Mouse (Mus musculus) inflammation-experienced regulatory T-cells, adult 6 months (primary cell): ENCODE results near the gene Lmo7. TPM values are rescaled to one million over a fixed set of nuclear protein-coding genes. Genes with fewer than 3 reads are reported as not detected.

Experiments
- ATAC-seq: one replicate; pipeline ENCODE4 v1.8.0; 2017
- polyA plus RNA-seq, 3 experiments: library from polyadenylated mRNA; unstranded; fragments of 100-300 nt; shearing (Covaris generic); gene quantifications; one replicate each; pipeline ENCODE4 v1.2.1; 2017

Lmo7 gene
- polyA plus RNA-seq, 3 experiments from 2014 or later = 0.24 TPM; not detected in 2

GRCm38 (mm10) chr14:101781219-101781618 lies 51.5 kb downstream of the Lmo7 start:
- no peak for ATAC-seq

DNA sequence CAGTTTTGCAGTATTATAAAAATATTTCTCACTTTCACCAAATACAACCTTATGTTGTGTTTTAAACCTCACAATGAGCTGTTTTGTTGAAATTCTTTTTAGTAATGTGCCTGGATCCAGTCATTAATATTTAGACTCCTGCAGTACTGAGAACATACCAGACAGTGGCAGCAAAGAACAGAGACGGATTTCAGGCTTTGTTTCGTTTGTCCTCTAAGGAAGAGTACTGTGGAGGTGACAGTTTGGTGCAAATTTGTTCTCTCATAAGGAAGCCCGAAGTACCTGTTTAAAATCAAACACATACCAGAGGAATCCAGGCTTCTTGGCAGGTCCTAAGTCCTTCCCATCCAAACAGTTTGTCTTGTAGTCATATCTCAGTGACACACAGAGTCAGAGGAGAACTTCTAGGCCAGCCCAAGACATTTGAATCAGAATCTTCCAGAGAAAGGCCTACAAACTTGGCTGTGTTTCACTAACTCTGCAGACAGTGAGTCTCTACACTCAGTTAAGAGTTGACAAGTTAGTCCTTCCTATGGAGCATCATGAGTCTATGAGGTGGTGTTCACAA lies 52.3 kb downstream of the Lmo7 start:
- ATAC-seq = no peak

DNA sequence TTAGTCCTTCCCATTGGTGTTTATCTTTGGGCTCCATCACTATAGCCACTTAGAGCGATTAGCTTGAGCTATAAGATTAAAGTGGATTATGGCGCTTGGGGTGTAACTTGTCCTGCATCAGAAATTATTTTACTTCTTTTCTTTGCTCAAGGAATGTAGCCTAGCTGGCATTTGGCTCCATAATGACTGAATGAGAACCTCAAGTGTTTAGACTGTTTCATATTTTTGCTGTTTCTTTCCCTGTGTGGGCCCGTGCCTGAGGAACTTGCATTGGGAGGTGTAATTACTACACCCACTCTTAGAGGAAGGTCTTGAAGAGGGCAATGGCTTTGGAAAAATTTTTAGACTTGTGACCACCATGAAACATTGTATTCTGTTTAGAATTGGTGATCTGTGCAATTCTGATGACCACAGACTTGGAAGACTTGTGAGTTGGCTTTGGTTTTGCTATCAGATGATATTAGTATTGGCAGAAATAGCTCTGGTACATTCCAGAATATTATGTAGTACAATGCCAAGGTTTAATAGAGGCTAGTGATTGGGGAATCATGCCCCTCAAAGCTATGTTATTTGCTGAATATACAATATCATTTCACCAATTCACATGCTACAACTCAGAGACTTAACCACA lies 54.7 kb downstream of the Lmo7 start:
- ATAC-seq = no peak

- no peak for ATAC-seq
Measured at GRCm38 (mm10) chr14:101787903-101788302, 58.1 kb downstream of the Lmo7 start.

- no peak for ATAC-seq
Measured at GRCm38 (mm10) chr14:101788475-101788874, 58.7 kb downstream of the Lmo7 start.

DNA sequence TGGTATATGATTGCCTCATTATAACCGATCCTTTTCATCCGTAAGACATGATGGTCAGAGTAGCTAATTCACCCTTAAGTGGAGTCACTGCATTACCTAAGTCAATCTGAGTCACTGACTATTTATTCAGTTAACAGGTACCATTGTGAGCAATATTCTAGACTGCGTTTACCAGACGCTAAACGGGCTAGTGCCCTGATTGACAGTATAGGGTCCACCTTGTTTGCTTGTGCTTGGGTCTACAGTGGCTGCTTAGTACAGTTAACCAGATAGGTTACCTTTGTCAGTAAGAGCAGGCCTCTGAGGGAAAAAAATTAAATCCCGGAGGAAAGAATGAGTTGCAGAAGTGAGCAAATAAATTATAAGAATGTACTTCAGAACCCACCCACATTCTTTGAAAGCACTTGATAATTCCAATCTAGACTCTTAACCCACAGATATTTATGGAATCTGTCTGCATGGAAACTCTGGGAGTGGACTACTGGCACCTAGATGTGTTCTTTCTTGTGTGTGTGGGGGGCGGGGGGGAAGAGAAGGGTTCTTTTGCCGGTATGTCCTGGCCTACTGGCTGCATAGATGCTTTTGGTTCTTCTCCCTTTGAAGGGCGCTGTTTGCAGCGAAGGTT lies 64.9 kb downstream of the Lmo7 start:
- no peak for ATAC-seq

DNA sequence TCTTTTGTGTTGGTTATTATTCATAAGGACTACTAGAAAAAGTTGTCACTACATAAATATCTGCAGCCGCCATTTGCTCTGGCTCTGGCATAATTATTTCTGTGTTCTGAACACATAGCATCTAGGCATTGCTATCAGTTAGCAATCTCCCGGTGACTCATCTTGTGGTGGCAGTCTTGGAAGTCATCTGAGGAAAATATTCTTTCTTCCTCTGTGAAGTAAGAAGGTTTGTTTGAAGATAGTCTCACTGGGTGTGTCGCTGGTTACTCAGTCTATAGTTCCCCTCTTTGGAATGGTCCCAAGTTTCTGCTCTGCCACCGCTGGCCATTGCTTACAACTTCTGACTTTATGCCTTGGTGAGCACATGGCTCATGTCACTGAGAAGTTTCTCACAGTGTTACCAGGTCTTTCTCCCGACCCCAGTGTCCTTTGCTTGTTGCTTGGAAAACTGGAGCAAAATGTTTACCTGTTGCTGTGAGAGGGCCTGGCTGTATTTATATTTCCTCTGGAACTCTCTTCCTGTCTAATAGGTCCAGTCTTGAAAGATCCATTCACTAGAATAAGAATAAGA lies 68.3 kb downstream of the Lmo7 start:
- ATAC-seq = no peak

GRCm38 (mm10) chr14:101798766-101799165 lies 69.0 kb downstream of the Lmo7 start:
- no peak for ATAC-seq

DNA sequence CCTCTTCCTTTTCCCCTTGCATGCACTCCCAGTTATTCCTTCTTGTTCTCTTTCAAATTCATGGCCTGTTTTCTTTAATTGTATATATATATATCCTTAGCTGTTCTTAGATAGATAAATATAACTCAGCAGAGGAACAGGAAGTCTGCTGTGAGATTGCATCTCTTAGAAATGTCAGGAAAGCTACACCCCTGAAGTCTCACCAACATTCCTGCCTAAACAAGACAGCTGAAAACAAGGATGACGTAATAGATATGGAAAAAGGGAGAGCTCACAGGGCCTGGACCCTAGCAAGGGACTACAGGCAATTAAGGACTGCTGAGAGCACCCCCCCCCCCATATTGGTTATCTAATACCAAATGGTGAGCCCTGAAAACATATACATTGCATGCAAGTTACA lies 71.9 kb downstream of the Lmo7 start:
- no peak for ATAC-seq

- ATAC-seq = no peak
Measured at GRCm38 (mm10) chr14:101804119-101804518, 74.4 kb downstream of the Lmo7 start.

DNA sequence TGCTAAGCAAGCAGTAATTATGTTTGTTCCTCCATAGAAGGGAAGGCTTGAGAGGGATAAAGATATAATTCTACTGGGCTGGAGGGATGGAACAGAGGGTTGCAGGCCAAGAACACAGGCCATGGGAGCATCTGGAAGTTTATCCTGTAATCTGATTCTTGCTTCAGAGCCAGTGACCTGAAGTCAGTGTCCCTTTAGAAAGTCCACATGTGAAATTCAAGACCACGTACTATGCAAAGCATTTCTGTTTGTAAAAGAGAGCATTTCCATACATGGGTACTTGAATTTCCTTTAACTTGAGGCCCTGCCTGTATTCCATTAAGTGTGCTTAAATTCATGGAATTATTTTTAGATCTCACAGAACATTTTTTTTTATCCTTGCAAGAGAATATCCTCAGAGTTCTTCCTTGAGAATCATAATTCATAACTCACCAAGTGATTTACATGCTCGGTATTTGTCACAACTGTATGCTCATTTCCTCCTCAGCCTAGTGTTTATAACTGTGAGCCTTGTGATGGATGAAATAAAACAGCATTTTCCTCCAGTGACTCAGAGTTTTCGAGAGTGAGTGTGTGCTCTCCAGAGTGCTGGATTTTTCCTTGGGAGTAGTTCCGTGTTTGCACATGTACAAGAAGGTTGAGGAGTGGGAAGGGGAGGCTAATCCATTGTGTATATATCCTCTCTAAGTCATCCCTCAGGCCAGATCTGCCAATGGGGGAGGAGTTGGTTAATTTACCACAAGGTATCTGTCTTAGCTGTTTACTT lies 75.0 kb downstream of the Lmo7 start:
- ATAC-seq = no peak

DNA sequence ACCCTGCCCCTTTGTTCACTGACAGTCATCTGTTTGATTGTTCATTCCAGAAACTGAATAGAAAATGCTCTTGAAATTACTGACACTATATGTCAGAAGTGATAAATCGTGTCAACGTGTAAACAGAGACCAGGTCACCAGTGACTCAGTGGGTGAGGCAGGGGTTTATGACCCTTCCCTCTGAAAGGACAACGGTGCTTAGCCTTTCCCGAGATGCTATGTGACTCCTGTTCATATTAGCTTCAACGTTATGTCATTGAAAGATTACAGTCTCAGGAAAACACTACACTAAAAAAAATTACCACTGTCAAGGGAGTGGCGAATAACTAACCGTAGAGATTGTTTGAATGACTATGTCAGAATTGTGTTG lies 75.6 kb downstream of the Lmo7 start:
- ATAC-seq = no peak

- ATAC-seq = no peak
Measured at GRCm38 (mm10) chr14:101806058-101806457, 76.3 kb downstream of the Lmo7 start.

- no peak for ATAC-seq
Measured at GRCm38 (mm10) chr14:101806607-101807006, 76.8 kb downstream of the Lmo7 start.

GRCm38 (mm10) chr14:101816450-101816849 lies 86.7 kb downstream of the Lmo7 start:
- no peak for ATAC-seq

- ATAC-seq = no peak
Measured at GRCm38 (mm10) chr14:101822390-101822789, 92.6 kb downstream of the Lmo7 start.

DNA sequence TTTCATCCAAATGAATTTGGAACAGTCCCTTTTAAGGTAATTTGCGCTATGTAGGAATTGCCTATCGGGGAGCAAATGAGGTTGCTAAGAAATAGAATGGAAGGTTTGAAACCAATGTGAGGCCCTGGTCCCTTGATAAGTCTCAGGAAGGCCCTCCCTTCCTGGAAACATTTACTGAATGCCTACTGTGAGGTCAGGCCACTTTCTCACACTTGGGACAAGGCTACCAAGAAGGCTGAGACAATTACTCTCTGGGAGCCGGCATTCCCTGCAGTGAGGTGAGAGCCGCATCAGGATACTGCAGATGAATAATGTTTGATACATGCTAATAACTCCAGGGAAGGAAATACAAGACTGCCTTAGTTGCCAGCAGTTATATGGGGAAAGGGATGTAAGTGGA lies 93.1 kb downstream of the Lmo7 start:
- no peak for ATAC-seq

DNA sequence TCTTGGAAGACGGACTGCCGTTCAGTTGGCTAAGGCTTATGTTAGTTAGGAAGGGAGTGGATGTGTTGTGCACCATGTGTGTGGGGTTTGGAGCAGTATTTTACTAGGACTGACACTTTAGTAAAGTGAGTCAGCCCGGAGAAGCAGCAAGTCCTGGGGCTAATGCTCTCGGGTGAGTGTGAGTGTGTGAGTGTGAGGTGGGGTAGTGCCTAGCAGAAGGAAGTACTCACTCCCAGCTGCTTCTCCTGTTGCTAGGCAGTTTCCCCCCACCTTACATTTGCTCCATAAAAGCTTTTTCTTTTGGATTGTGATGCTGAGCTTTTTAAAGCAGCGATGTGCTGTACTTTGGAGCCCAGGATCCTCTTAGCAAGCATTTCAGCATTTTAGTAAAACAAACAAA lies 99.9 kb downstream of the Lmo7 start:
- ATAC-seq = no peak

DNA sequence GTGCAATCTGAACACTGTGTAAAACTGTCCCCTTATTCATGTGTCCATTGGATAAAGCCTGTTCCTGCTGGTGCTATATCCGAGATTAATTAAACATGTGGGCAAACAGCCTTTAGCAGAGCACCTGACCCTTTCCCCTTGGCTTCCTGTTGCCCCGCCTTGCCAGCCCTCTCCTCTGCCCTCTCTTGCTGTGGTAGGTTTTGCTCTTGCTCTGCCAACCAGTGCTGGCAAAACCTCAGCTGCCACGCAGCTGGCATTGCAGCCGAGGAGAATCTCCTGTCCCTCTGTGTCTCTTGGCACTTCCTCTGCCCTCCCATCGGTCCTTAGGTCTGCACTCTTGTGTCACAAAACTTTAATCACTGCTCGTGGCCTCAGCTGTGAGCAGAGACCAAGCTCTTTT lies 100.4 kb downstream of the Lmo7 start:
- ATAC-seq = no peak

DNA sequence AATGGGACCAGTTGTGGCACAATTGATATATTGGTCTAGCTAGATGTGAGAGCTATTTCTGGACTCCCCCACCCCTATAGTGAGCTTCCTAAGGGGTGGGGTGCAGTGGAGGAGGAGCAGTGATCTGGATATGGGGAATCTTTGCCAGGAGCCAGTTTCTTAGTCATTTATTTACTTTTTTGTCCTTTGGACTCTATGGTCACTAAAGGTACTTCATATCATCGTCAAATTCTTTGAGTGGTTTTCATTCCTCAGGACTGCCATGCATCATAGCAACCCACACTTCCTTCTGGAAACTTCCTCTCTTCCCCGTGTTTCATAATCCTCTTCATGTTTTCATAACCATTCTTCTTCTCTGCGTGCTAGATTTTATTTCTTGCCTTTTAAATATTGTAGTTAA lies 104.4 kb downstream of the Lmo7 start:
- ATAC-seq = no peak

GRCm38 (mm10) chr14:101836401-101836800 lies 106.6 kb downstream of the Lmo7 start:
- no peak for ATAC-seq

DNA sequence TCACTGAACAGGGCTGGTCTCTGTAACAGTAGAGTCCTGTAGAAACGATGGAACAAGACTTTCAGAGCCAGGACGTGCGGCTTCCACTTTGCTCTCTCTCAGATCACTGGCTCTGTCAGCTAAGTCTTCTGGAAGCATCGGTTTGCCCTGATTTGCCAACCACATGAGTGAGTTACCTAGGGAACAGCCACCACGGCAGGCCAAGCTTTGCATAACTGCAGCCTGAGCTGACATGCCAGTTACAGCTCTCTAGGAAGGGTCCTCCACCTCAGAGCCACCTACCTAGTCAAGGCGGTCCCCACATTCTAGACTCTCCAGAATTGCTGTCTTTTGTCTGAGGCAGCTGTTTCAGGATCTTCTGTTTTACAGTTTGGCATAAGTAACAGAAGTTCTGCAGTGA lies 107.4 kb downstream of the Lmo7 start:
- no peak for ATAC-seq

- no peak for ATAC-seq
Measured at GRCm38 (mm10) chr14:101838231-101838839, 108.6 kb downstream of the Lmo7 start.
